Mouse (Mus musculus): Measurements from ENCODE around the gene Atp2b1. TPM values are rescaled to one million over a fixed set of nuclear protein-coding genes. Genes with fewer than 3 reads are reported as not detected.

Gene Atp2b1
- polyA plus RNA-seq, 1 experiment from 2014 or later, result 296 TPM

DNA sequence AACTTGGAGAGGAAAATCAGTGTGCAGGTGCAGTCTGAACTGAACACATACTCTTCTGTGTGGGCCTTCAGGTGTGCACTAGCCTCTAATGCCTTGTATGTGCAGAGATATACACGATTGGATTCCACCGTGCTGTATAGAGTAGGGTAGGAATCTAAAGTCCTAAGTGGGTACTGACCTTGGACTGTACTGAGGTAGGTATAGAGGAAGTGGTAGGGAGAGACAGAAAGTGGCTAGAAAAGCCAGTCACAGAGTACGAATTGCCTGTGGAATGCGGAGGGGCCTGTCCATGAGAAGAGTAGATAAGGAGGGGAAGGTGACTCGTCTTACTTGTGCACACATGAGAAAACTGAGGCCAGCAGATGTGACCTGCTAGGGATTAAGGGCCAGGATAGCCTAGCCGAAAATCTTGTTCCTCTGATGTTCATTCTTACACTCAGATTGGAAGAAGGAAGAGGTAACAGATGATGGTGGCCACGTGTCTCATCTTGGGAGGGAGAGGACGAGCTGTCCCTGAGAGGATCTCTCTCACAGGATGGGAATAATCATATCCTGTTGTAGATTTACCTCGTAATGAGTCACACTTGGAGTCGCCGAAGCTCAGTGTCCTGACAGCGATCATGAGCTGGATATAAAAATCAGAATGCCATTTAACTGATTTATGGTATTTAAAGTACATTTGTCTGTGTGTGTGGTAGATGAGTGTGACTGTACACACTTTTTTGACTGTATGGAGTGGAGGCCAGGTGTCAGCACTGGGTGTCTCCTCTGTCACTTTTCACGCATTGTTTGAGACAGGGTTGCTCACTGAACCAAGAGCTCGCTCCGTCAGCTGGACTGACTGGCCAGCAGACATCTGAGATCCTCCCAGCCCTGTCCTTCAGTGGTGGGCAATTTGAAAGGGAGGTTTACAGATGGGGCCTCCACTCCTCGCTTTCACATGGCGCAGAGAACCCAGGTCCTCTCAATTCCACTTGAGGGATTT, 37.4 kb downstream of the Atp2b1 start:
- H3K4me2 ChIP-seq (replicated peaks), result no peak overlapping the region
- no peak for ATAC-seq (ENCODE audit: low FRiP score)
- H3K4me3 ChIP-seq (replicated peaks; ENCODE audit: low read length), result no peak overlapping the region
- WGBS, result 91% methylated on average over 17 of the region's 17 CpGs
- H3K9me3 ChIP-seq (ENCODE audit: control insufficient read depth, low read length), result no peaks in the 10 kb centered on the region
- no peak for DNase-seq (ENCODE audit: low spot score)
- H3K27ac ChIP-seq, result no peak overlapping the region
- H3K9ac ChIP-seq, result no peak overlapping the region
- H3K4me1 ChIP-seq (replicated peaks; ENCODE audit: control insufficient read depth, insufficient read depth, low read length), result peaks cover 15% of the 10 kb centered on the region; the same call in 1 of the 2 replicates
- H3K36me3 ChIP-seq (replicated peaks; ENCODE audit: control insufficient read depth, insufficient read depth), result no peaks in the 10 kb centered on the region
- H3K27me3 ChIP-seq (ENCODE audit: control insufficient read depth, insufficient read depth, low read length), result no peaks in the 10 kb centered on the region

DNA sequence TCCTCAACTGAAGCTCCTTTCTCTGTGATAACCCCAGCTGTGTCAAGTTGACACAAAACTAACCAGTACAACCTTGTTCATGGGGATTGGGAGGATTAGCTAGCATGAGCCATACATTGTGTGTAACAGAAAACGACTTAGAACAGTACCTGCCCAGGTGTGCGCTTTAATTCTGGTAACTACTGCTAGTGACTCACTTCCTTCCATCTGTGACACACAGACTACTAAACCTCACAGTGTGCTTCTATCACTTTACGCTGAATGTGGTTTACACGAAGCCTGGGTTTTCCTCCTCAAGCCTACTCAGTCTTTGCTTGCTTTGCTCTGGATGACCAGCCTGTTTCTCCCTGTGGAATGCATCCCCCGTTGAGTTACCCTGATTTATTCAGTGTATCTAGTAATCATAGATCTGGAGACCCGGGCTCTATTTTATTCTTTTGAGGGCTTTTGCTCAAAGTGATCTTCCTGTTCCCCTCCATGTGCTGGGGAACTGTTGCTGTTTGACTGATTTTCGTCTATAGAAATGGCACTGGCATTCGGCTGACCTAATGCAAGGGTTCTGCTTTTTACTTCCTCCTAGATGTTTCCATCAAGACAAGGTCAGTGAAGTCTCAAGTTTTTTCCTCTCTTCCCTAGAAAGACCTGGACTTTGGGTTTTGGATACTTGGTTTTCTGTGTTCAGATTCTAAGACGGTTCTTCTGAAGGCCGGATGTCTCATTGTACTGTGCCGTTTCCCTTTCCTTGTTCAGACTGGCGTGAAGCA, 40.2 kb downstream of the Atp2b1 start:
- no peaks in the 10 kb centered on the region for H3K4me1 ChIP-seq (replicated peaks; ENCODE audit: control insufficient read depth, insufficient read depth, low read length)
- no peaks in the 10 kb centered on the region for H3K36me3 ChIP-seq (replicated peaks; ENCODE audit: control insufficient read depth, insufficient read depth)
- H3K4me3 ChIP-seq (replicated peaks; ENCODE audit: low read length), result no peak overlapping the region
- DNase-seq (ENCODE audit: low spot score) (no peak), ATAC-seq (ENCODE audit: low FRiP score) (no peak)
- no peak overlapping the region for H3K4me2 ChIP-seq (replicated peaks)
- H3K27ac ChIP-seq, result no peak overlapping the region
- no peaks in the 10 kb centered on the region for H3K9me3 ChIP-seq (ENCODE audit: control insufficient read depth, low read length)
- no peaks in the 10 kb centered on the region for H3K27me3 ChIP-seq (ENCODE audit: control insufficient read depth, insufficient read depth, low read length)
- WGBS, result 92% methylated on average over 12 of the region's 12 CpGs
- H3K9ac ChIP-seq, result no peak overlapping the region

DNA sequence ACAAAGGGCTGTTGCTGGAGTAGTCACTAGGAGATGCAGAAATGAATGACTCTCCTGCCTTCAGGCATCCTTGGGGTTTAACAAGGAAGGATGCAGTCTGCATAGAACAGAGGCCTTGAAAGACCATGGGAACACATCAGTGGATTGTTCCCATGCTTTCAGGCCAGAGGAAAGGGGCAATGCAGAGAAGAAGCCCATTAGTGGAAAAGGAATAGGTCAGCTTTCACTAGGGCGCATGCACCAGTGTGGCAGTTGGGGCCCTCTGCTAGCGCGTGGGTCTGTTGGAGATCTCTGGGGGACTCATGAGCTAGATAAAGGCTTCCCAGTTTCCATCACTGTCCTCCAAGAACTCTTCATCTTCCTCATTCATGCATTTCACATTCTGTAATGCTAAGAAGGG, 41.9 kb downstream of the Atp2b1 start:
- Histone ChIP-seq H3K27ac (no peak overlapping the region), H3K27me3 (ENCODE audit: control insufficient read depth, insufficient read depth, low read length) (no peaks in the 10 kb centered on the region), H3K9me3 (ENCODE audit: control insufficient read depth, low read length) (no peaks in the 10 kb centered on the region), H3K4me2 (replicated peaks) (no peak overlapping the region), H3K4me1 (replicated peaks; ENCODE audit: control insufficient read depth, insufficient read depth, low read length) (no peaks in the 10 kb centered on the region), H3K9ac (no peak overlapping the region), H3K36me3 (replicated peaks; ENCODE audit: control insufficient read depth, insufficient read depth) (no peaks in the 10 kb centered on the region), H3K4me3 (replicated peaks; ENCODE audit: low read length) (no peak overlapping the region)
- WGBS, result 89% methylated on average over 3 of the region's 3 CpGs
- DNase-seq (ENCODE audit: low spot score), result no peak
- ATAC-seq (ENCODE audit: low FRiP score), result no peak

DNA sequence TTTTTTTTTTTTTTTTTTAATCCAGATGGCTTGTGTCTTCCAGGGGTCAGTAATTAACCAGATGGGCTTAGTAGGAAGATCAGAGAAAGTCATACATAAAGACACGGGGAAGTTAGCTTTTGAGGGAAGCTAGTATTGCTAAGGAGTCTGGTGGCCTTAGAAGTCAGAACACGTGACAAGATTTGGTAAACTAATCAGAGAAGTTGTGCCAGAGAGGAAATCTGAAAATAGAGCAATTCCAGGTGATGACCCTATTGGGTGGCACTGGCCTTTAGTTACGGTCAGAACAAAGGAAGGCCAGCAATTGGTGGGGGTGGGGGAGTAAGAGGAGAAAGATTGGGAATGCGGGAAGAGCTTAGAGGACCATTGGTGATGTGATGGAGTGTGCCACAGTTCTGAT, 44.5 kb downstream of the Atp2b1 start:
- Histone ChIP-seq H3K4me3 (replicated peaks; ENCODE audit: low read length) (no peak overlapping the region), H3K27me3 (ENCODE audit: control insufficient read depth, insufficient read depth, low read length) (no peaks in the 10 kb centered on the region), H3K27ac (no peak overlapping the region), H3K4me1 (replicated peaks; ENCODE audit: control insufficient read depth, insufficient read depth, low read length) (no peaks in the 10 kb centered on the region), H3K36me3 (replicated peaks; ENCODE audit: control insufficient read depth, insufficient read depth) (no peaks in the 10 kb centered on the region), H3K9ac (no peak overlapping the region), H3K4me2 (replicated peaks) (no peak overlapping the region), H3K9me3 (ENCODE audit: control insufficient read depth, low read length) (no peaks in the 10 kb centered on the region)
- DNase-seq (ENCODE audit: low spot score), result no peak
- 60% methylated on average over 4 of the region's 4 CpGs for WGBS
- ATAC-seq (ENCODE audit: low FRiP score), result no peak

DNA sequence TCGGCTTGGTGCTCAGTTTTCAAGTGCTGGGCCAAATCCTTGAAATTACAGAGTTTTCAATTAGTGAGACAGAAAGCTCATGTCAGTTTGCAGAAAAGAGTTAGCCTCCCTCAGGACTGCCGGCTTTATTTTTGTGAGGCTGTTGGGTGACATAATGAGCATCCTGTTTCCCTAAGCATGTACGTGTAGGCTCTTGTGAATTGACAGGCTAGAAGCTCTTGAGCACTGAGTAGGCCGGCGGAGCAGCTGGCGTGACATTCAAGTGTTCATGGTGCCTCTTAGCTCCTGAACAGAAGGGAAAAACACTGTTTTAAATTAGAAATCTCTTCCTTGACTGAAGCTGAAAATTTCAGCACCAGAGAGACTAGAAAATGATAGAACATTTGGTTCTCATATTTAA, 45.2 kb downstream of the Atp2b1 start:
- Histone ChIP-seq H3K4me1 (replicated peaks; ENCODE audit: control insufficient read depth, insufficient read depth, low read length) (no peaks in the 10 kb centered on the region), H3K4me2 (replicated peaks) (no peak overlapping the region), H3K36me3 (replicated peaks; ENCODE audit: control insufficient read depth, insufficient read depth) (no peaks in the 10 kb centered on the region), H3K9me3 (ENCODE audit: control insufficient read depth, low read length) (no peaks in the 10 kb centered on the region), H3K4me3 (replicated peaks; ENCODE audit: low read length) (no peak overlapping the region), H3K27ac (no peak overlapping the region), H3K27me3 (ENCODE audit: control insufficient read depth, insufficient read depth, low read length) (no peaks in the 10 kb centered on the region), H3K9ac (no peak overlapping the region)
- ATAC-seq (ENCODE audit: low FRiP score), result no peak
- DNase-seq (ENCODE audit: low spot score), result no peak
- WGBS, result 65% methylated on average over 6 of the region's 6 CpGs

DNA sequence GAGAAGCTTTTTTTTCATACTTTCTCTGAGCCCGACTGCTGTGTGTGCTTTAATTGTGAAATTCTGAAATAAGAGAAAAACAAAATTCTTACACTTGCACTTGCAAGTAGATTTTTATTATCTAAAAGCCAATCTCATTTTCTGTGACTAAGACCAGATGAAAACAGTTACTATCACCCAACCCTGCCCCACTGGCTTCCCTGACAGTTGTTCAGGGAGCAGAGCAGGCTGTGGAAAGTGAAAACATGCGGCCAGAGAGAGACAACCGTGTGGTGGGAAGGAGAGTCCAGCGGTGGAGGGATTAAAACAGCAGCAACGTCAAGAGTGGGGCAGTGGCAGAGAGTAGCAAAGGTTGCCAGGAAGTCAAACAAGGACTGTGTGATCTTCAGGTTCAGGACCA, 46.7 kb downstream of the Atp2b1 start:
- WGBS, result 74% methylated on average over 5 of the region's 5 CpGs
- no peak for ATAC-seq (ENCODE audit: low FRiP score)

DNA sequence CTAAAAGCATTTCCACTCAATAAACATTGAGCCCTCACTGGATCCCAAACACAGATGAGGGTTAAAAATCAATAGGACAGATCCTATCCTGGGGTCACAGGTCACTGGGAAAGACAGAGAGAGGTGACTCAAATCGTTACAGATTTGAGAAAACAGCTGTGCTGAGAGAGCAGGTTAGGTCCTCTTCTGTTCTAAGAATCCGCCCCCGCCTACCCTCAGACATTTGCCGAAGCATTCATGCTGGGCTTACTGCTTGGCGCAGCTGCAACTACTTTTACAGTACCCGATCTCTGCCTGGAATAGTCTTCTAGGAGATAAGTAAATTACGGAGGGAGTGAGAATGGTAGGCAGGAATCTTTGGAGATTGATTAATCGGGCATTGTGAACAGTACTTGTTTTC, 47.9 kb downstream of the Atp2b1 start:
- ATAC-seq (ENCODE audit: low FRiP score), result no peak
- Histone ChIP-seq H3K4me1 (replicated peaks; ENCODE audit: control insufficient read depth, insufficient read depth, low read length) (no peaks in the 10 kb centered on the region), H3K4me2 (replicated peaks) (no peak overlapping the region), H3K27me3 (ENCODE audit: control insufficient read depth, insufficient read depth, low read length) (no peaks in the 10 kb centered on the region), H3K36me3 (replicated peaks; ENCODE audit: control insufficient read depth, insufficient read depth) (no peaks in the 10 kb centered on the region), H3K9me3 (ENCODE audit: control insufficient read depth, low read length) (no peaks in the 10 kb centered on the region), H3K27ac (no peak overlapping the region), H3K4me3 (replicated peaks; ENCODE audit: low read length) (no peak overlapping the region), H3K9ac (no peak overlapping the region)
- 64% methylated on average over 8 of the region's 8 CpGs for WGBS
- DNase-seq (ENCODE audit: low spot score), result no peak

More for the DNA sequence above, 46.7 kb downstream of the Atp2b1 start:
- DNase-seq (ENCODE audit: low spot score), result no peak
- no peak overlapping the region for H3K4me3 ChIP-seq (replicated peaks; ENCODE audit: low read length)
- H3K9ac ChIP-seq, result no peak overlapping the region
- no peaks in the 10 kb centered on the region for H3K4me1 ChIP-seq (replicated peaks; ENCODE audit: control insufficient read depth, insufficient read depth, low read length)
- H3K9me3 ChIP-seq (ENCODE audit: control insufficient read depth, low read length), result no peaks in the 10 kb centered on the region
- H3K4me2 ChIP-seq (replicated peaks), result no peak overlapping the region
- no peaks in the 10 kb centered on the region for H3K36me3 ChIP-seq (replicated peaks; ENCODE audit: control insufficient read depth, insufficient read depth)
- H3K27ac ChIP-seq, result no peak overlapping the region
- H3K27me3 ChIP-seq (ENCODE audit: control insufficient read depth, insufficient read depth, low read length), result no peaks in the 10 kb centered on the region

DNA sequence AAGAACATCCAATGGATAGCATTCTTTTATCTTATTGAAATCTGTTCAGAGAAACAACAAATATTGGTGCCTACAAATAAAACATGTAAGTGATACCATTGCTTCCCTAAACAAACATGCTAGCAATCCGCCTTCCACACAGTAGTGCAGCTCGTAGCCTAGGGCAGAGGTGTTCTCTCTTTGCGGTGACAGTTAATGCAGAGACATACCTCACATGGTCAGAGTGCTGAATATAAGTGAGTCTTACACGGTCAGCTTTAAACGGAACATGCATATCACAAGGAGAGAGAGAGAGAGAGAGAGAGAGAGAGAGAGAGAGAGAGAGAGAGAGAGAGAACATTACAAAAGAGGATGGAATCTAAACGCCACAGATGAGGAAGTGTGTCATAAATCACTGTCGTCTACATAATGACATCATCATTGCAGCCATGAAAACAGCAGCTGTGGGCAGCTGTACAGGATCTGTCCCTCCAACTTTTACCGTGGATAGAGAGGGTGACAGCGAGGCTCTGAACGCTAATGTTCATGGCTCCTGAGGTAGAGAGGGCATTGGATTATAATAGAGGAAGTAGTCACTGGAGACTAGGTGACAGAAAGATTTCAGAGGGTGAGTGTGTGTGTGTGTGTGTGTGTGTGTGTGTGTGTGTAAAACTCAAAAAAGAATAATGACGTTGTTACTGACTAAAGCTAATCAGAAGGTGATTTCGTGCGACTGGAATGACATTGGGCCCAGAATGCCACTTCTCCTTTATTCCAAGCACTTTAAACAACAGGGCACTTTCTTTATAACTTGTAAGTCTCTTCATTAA, 52.4 kb downstream of the Atp2b1 start:
- WGBS, result 67% methylated on average over 13 of the region's 13 CpGs
- DNase-seq (ENCODE audit: low spot score) (no peak), ATAC-seq (ENCODE audit: low FRiP score) (peak; percentile 51)
- no peak overlapping the region for H3K4me3 ChIP-seq (replicated peaks; ENCODE audit: low read length)
- no peaks in the 10 kb centered on the region for H3K27me3 ChIP-seq (ENCODE audit: control insufficient read depth, insufficient read depth, low read length)
- H3K9me3 ChIP-seq (ENCODE audit: control insufficient read depth, low read length), result no peaks in the 10 kb centered on the region
- no peak overlapping the region for H3K27ac ChIP-seq
- peaks cover 17% of the 10 kb centered on the region for H3K36me3 ChIP-seq (replicated peaks; ENCODE audit: control insufficient read depth, insufficient read depth)
- H3K9ac ChIP-seq, result no peak overlapping the region
- H3K4me1 ChIP-seq (replicated peaks; ENCODE audit: control insufficient read depth, insufficient read depth, low read length), result no peaks in the 10 kb centered on the region
- H3K4me2 ChIP-seq (replicated peaks), result no peak overlapping the region

All from hindbrain, embryonic 14.5 days (tissue).